Mouse (Mus musculus) embryonic fibroblast, embryonic 13.5 days (primary cell): Measurements from ENCODE around the gene Tmem51.

Experiments used
- CTCF ChIP-seq: IDR thresholded peaks from 2 replicates; pipeline ENCODE4 v1.5.1; 2011; ENCODE audit warnings: mild to moderate bottlenecking, control low read depth, low read length, moderate library complexity, borderline replicate concordance; ENCODE audit not compliant: insufficient read depth
- POLR2A ChIP-seq: IDR thresholded peaks from 2 replicates; pipeline ENCODE4 v1.6.1; 2011; ENCODE audit warnings: low read depth, mild to moderate bottlenecking, control low read depth, low read length, moderate library complexity

DNA sequence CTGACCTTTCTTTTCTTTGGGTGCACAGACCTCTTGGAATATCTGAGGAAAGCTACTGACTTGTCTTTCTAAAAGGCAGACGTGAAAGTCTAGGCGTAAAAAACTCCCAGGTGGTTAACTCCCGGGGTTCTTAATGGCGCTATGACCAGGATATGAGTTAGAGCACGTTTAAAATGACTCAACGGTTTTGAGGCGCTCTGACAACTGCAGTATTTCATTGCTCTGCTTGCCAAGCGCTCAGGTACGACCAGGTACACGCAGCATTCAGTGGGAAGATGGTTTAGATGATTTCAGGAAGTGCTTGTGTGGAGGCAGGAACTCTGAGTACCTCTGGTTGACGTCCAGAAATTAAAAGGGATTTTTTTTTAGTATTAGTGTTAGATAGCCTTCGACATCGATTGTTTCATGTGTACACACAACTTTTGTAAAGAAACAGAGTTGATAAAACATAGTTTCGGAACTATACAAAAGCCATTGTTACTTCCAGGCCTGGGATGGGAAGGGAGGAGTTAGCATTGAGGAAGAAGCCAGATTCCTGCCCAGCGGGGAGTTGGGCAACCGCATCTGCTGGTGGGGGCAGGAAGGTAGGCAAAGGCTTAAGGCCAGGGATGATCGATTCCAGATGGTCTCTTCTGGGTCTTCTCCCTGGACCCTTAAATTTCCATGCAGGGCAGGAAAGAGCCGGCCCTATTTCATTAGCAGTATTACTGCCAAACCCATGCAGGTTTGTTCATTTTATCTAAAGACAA is 12.7 kb downstream of the Tmem51 start:
- TF ChIP-seq POLR2A (no peak), CTCF (no peak)
